Mouse (Mus musculus) frontal cortex, adult 2 months (tissue): ENCODE results near the gene Cdkn2aipnl. TPM values are rescaled to one million over a fixed set of nuclear protein-coding genes. Genes with fewer than 3 reads are reported as not detected.
A peak's percentile ranks its signal among the peaks of the same experiment; 100 is the strongest.

ENCODE experiments used
- DNase-seq, 2 experiments: peaks; one replicate each; pipeline ENCODE4 v3.0.0; 2022; ENCODE audit warnings: low spot score in 1 of 2; ENCODE audit errors: extremely low spot score in 1 of 2
- polyA plus RNA-seq: library from polyadenylated mRNA; depleted of rRNA; stranded (reverse); fragments of >200 nt; gene quantifications from 2 replicates; pipeline ENCODE4 v1.2.3, GENCODE M21; 2012; rRNA removed

Cdkn2aipnl gene
- polyA plus RNA-seq, result 30.2 and 33.3 TPM in 2 replicates

DNA sequence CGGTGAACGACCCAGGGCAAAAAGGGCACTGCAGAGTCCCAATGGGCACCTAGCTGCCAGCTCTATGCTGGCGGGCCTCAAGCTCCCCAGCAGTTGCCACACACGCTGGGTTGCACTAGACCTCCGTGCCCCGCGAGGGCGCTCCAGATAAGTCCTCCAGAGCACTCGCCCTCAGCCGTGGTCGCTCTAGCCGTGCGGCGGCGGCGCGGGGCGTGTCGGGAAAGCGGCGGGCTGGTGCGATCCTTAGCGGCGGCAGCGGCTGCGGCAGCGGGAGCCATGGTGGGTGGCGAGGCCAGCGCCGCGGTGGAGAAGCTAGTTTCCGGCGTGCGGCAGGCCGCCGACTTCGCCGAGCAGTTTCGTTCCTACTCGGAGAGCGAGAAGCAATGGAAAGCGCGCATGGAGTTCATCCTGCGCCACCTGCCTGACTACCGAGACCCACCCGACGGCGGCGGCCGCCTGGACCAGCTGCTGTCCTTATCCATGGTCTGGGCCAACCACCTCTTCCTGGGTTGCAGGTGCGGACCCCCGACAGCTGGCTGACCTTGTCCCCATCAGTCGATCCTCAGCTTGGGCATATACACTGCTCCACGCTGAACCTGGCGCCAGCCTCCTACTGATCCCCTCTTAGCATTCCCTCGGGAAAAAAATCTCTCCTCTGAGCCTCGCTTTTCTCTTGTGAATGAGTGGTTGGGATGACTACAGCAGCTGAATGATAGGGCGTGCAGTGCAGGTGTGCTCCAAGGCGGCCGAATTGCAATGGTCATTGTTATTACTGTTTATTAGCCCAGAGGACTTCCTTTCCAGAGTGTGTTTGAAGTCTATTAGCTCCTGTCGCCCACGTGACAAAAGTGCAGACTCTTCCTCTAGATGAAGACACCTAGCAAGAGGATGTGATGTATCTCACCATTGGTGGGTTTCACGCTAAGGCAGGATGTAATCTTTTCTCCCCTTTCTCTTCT lies at the start of gene Cdkn2aipnl:
Gene Cdkn2aipnl, plus strand, starts transcription at position 219 of the 959 bp plus-strand sequence.
- peak; percentile 74 to 99 for DNase-seq

- no peak for DNase-seq
Measured at GRCm38 (mm10) chr11:51917951-51918350, 49.5 kb upstream of the Cdkn2aipnl start.

- no peak for DNase-seq
Measured at GRCm38 (mm10) chr11:51918576-51918975, 48.9 kb upstream of the Cdkn2aipnl start.

GRCm38 (mm10) chr11:51921355-51922125 lies 45.9 kb upstream of the Cdkn2aipnl start:
- DNase-seq, result no peak

DNA sequence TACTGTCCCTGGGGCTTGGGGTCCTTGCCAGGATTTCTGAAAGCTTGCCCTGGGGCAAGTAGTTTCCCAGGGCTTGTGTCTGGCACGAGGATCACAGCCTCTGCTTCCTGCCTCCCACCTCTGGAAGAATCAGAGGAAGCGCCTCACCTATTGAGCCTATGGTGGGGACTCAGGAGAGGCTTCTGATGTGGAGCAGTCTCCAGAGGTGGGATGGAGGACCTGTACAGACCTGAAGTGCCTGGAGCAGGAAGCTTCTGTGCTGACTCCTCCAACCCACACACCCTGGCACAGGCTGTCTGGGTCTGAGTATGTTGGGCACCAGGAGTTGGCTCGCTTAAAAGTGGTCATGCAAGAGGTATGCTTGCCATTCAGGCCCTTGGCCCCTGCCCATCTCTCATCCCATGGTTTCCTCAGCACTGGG lies 45.0 kb upstream of the Cdkn2aipnl start:
- no peak for DNase-seq

GRCm38 (mm10) chr11:51925595-51925994 lies 41.9 kb upstream of the Cdkn2aipnl start:
- DNase-seq, result no peak

DNA sequence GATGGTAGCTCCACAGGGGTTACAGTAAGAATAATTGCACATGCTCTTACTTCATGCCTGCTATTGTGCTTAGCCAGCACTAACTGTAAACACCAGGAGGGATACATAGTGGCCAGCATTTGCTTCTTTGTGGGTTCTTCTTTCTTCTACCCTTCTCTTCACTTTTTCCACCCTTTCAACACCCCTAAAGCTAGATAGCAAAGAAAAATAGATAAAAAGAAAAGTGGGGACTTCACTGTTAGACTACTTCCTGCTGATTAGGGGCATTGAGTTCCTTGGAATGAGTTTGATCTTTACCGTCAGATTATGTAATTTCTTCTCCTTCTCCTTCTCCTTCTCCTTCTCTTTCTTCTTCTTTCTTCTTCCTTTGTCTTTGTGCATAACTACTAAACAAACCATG lies 41.1 kb upstream of the Cdkn2aipnl start:
- no peak for DNase-seq

- DNase-seq, result no peak
Measured at GRCm38 (mm10) chr11:51927106-51927505, 40.4 kb upstream of the Cdkn2aipnl start.

GRCm38 (mm10) chr11:51931138-51931537 lies 36.3 kb upstream of the Cdkn2aipnl start:
- DNase-seq, result no peak

GRCm38 (mm10) chr11:51931790-51932189 lies 35.7 kb upstream of the Cdkn2aipnl start:
- DNase-seq, result no peak

DNA sequence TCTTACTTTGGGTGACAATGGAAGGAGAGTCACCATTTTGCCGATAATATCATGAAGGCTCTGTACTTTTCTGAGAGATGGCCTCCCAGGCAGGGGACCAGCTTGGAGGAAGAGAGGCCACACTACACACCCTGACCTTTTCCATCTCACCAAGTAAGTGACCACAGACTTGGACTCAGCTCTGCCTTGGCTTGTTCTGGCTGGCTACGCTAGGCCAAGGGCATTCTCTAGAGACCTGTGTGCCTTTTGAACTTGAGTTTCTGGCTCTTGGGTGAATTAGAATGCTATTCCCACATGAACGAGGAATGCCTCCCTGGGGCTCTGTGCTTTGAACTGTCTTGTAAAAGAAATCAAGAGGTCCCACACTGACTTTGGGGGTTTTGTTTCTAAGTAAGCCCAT lies 33.2 kb upstream of the Cdkn2aipnl start:
- no peak for DNase-seq

- no peak for DNase-seq
Measured at GRCm38 (mm10) chr11:51935636-51936434, 31.6 kb upstream of the Cdkn2aipnl start.

- DNase-seq, result no peak
Measured at GRCm38 (mm10) chr11:51937361-51937781, 30.1 kb upstream of the Cdkn2aipnl start.

DNA sequence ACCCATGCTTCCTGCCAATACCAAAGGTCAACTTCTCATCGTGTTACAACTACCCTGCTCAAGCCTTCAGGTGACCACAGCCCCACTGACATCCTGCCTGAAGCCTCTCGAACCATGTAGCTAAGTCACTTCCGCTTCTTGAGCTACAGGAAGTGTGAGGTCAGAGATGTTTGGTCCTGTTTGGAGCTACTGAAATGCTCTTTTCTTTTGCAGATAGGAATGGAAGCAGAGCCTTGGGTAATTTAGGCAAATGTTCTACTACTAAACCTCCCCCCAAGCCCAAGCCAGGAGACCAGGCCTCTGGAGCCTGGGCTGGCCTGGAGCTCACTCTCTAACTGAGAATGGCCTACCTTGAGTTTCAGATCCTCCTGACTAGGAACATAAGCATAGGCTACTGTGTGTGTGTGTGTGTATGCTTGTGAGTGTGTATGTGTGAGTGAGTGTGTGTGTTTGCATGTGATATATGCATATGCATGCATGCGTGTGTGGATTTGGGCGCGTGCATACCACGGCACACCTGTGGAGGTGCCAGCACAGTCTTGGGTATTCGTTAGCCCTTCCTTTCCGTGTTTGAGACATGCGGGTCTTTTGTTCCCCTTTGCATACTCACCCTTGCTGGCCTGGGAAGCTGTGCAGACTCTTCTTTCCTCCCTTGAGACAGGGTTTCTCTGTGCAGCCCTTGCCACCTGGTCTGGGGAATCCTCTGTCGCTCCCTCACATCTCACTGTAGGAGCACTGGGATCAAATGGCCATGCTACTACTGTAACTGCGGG lies 28.5 kb upstream of the Cdkn2aipnl start:
- no peak for DNase-seq

DNA sequence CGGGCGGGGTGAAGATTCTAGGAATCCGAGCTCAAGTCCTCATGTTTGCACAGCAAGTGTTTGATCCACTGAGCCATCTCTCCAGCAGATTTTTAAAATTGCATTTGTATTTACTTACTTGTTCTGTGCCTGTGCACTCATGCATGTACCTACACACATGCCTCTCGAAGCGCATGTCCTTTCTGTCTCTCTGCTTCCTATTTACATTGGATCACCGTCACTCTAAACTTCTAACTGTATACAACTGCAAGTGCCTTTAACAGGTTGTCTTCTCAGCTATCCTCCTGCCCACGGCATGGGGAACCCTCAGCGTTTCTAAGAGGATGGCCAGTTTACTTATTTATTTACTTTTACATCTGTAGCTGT lies 27.9 kb upstream of the Cdkn2aipnl start:
- DNase-seq, result no peak

DNA sequence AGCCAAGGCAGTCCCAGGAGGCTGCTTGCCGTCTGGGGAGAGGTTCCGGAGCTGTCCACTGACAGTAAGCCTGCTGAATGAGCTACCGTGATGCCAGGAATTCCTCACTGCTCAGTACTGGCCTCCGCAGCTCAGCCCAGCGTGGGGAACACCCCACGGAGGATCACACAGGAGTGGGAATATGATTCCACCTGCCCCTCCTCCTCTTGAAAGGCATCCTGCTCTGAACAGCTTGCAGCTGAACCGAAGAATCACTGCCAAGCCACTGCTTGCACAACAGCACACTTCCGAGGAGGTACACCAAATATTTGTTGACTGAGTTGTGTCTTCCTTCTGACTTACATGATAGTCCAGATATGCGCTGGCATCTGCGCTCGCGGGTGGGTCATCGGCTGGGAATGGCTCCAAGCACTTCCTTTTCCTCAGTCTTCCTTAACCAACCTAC lies 26.9 kb upstream of the Cdkn2aipnl start:
- no peak for DNase-seq

DNA sequence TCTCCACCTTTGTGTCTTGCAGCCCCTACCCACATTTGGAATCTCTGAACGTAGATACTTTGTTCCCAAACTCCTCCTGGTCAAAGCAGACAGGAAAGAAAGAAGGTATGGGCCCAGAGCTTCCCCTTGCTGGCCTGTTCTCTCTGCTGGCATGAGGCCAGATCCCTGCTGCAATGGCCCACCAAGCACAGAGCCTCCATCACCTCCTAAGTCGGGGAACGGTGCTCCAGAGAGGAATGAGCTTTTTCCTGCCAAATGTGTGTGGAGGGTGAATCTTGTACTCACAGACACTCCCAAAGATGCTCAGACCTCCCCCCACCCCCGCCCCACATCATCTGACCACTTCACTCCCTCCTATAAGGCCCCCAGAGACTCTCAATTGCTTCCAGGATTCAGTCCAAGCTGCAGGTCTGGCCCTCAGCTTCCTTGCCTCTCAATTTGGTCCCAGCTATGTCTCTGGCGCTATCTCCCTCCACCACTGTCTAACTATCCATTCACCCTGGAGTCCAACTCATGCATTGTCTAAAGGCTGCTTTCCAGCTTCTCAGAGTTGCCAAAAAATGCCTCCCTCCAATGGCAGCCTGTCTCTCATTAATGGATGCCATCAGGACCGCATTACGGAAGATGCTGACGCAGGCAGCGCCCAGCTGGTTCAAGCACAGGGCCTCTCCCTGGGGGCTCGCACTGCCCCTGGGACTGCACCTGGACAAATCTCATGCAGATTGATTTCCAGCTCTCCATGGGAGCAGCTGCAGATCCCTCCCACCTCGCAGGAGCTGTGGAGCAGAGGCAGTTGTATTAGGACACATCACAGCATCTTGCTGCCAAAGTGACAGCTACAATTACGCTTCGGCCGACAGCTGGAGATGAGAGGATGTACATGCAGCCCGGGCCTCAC lies 24.6 kb upstream of the Cdkn2aipnl start:
- peak in 1 of 2 experiments; percentile 35 for DNase-seq

DNA sequence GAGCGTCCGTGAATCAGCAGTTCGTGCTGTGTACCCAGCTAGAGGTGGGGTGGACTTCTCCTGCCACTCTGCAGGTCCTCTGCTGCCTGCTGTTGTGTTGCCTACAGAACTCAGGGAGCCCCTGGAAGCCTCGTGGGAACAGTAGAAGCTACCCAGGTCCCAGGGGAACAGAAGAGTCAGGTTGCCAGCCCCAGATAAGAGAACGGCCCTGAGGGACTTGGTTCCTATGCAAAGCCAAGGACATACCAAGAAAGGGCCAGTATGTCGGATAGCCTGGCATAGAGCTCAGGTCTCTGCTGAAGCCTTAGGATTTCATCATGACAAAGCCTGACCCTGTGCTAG lies 24.0 kb upstream of the Cdkn2aipnl start:
- DNase-seq, result no peak

- DNase-seq, result no peak
Measured at GRCm38 (mm10) chr11:51944239-51944638, 23.2 kb upstream of the Cdkn2aipnl start.
